Mouse (Mus musculus) ES-CJ7 (cell line): ENCODE measurements around the gene Imp3.
A peak's percentile ranks its signal among the peaks of the same experiment; 100 is the strongest.
"Not testable (repeated sequence)": the region's sequence is repeated elsewhere in the genome, so short reads cannot be mapped to it uniquely, and the experiment has no call there.

Experiments
- DNase-seq: peaks from one replicate; pipeline ENCODE4 v3.0.0; 2011; ENCODE audit warnings: low read depth, low spot score

The Imp3 gene

DNA sequence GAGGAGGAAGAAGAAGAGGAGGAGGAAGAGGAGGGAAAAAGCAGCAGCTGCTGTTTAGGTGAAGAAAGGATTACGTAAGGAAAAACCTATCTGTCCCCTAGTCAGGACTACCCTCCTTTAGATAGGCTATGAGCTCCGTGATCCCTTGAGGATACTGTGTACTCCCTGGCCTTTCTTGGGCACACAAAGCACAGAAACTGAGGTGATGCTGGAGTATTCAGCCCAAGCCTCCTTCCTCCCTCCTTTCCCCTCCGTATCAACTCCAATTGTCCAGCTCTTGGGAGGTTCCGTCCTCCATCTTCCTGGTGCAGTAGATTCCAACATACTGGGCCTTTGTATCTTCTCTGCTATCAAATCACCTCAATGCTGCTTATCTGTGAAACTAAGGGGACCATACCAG lies 14.5 kb upstream of the Imp3 start:
- DNase-seq, result no peak

DNA sequence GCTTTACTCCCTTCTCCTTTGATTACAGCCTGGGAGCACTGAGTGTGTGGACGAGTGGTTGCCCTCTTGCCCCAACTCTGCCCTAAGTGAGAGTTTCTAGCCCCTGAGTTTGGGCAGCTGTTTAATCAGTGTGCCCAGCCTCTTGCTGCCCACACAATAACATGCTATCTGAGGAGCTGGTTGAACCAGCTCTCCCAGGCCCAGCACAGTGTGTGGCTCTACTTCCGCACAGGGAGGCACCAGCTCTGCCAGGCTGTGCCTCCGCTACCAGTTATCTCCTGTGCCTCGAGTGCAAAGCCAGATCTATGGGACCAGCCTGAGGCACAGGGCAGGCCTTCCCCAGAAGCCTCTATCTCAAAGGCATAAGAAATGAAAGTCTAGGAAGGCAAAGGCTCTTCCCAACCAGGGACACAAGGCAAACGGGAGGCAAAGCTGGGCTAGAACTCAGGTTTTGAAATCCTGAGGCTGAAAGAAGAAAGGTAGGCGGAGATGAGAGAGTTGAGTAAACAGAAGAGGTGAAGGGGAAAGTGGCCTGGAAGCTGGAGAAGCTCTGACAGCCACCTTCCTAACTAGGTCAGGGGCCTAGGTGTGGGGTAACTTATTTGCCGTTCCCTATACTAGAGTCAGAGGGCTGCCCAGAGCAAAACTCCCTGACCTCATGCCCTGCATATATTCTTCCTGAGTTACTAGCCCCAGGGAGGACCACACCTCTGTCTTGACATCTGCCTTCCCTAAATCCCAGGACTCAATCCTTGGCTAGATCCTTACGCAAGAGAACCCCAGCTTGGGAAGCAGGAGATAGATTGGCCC lies 13.2 kb upstream of the Imp3 start:
- no peak for DNase-seq

DNA sequence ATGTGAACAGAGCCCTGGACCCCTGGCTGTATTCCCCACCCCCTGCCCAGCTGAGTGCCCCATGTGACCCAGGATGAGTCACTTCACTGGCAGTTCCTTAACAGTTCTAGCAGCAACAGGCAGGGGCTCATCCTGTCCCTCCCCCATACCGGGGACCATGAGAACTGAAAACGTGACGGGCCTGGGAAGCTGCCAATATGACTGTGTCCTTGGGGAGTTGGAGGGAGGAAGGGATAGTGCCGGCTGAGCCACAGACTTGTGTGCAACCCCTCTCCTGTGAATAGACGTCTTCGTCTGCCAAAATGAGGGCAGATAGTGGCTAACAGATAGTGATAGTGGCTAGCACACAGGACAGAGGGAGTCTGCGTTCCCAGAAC lies 12.6 kb upstream of the Imp3 start:
- DNase-seq, result no peak

DNA sequence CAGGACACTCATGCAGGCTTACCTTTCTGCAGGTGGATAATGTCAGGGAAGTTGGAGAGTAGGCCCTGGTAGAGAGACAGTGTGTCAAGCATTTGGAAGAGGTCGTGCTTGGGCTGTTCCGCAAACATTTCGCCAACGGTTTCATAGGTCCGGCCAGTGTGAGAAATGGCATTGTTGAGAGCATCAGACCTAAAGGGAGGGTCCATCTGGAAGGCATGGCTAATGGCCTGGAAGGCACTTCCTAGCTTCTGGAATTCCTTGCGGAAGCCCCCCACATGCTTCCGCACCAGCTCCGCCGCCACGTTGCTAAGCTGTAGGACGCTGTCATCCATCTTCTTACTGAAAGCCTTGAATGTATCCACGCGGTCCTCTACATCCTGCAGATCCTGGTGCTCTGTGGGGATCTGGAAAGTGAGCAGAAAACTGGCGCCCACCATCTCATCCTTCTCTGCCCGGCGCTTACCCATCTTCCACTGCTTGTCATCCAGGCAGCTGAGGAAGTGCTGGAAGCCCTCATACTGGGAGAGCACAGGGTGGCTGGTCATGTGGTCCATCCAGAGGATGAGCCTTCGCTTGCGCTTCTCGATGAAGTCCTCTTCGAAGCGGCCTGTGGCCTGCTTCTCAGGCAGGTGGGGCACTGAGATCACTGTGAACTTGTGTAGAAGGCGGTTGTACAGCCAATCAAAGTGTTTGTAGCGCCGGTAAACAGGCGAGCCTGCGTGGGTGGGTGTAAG lies 11.8 kb upstream of the Imp3 start:
- DNase-seq, result no peak

DNA sequence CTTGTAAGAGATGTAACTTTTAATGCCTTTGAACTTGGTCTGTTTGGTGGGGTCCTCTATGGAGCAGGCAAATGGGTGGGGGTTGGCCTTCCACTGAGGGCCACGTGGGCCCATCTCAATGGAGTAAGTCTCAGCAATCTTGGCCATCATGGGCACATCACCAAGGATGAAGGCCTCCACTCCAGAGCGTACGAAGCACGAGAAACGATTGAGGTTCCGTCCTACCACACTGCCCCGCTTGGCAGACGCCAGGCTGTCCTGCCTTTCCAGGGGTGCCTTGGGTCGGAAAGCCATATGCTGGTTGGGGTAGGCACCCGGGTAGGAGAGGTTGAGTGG lies 11.3 kb upstream of the Imp3 start:
- no peak for DNase-seq

DNA sequence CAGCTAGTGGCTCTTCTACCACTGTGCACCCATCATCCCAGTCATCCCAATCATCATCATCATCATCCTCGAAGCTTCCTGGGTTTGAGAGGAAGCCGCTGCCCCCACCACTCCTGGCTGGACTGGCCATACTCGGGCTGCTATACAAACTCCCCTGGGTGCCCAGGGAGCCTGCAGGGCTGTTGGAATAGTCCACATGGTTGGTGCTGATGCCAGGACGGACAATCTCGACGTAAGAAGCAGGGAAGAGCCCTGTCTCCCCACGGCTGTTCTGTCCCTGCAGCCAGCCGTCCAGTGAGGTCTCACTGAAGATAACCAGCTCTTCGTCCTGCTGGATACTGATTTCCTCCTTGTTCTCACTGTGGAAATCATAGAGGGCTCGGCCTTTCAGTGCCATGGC lies 10.9 kb upstream of the Imp3 start:
- no peak for DNase-seq

DNA sequence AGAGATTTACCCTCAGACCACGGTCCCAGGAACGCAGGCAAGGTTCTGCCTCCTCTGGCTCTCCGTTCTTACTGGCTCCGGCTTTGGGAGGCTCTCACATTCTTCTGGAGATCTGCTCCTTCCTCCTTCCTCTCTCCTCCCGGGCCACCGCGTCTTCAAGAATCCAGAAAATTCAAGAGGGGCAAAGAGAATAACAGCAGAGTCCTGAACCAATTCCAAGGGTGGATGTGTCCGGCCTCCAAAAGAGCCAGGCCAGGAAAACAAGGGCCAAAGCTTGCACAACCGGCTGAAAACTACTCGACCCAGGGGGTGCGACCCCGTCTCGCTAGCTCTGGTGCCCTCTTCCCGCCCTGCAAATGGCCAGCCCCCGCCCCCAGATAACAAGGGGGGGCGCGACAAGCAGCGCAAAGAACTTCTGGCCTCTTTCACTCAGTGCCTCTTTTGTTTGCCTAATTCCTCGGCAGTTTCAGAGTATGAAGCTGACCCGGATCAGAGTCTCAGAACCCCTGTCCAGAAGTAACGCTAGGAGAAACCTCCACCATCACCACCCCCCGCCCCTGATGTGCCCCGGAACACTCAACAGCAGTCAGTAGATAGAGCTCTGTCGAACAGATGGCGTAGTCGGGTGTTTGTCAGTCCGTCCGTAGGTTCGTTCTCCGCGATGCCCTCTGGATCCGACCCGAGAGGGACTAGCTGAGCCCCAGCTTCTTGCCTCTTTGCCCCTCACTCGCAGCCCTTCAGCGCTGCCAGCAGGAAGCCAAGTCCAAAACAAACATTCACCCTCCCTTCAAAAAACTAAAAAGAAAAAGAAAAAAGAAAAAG lies 9.9 kb upstream of the Imp3 start:
- DNase-seq, result no peak

DNA sequence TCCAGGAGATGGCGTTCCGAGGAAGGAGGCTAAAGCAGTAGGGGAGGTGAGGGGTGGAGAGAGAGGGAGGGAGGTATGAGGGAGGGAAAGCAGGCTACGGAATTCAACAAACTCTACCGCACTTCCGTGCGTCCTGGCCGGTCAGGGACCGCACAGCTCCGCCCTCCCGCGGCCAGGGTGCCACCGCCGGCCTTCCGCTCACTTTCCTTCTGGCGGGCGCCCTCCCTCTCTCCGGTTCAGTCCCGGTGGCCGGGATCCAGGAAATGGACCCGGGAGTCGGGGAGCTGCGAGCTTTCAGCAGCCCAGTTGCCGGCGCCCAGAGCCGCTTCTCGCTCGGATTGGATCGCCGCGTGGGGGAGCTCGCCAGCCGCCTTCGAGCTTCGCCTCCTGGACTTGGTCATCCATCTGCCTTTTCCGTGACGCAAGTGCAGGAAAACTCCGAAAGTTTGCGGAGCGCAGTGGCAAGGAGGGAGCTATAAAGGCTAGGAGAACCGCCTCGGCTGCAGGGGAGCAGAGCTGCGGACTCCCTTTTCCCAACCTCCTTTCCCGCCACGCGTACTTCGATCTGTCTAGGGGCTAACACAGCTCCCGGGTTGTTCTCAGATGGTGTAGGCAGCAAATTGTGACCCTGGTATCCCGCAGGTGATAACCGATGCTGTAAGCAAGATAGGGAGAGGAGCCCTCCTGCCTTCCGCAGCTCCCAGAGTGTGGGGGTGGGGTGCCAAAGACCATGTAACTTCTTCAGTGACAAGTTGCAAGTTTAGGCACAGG lies 9.0 kb upstream of the Imp3 start, which contains the start of gene Snx33:
Gene Snx33 (minus strand): TSS at position 331 of the 771 bp plus-strand sequence.
- peak; percentile 71 for DNase-seq

DNA sequence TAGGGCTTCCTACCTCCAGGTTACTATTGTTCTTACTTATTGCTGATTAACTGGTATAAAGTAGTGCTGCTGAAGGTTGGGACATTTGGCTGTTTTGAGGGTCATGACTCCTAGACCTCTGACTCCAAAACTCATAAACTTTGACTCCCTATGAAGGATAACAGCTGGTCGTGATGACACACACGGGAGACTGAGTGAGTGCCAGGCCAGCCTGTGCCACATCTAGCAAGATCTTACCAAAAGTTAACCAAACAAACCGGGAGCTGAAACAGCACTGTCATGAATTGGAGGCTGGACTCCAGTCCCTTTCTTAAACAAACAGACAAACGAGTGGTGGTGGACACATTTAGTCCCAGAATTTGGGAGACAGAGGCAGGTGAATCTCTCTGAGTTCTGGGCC lies 7.8 kb upstream of the Imp3 start:
- DNase-seq, result no peak

DNA sequence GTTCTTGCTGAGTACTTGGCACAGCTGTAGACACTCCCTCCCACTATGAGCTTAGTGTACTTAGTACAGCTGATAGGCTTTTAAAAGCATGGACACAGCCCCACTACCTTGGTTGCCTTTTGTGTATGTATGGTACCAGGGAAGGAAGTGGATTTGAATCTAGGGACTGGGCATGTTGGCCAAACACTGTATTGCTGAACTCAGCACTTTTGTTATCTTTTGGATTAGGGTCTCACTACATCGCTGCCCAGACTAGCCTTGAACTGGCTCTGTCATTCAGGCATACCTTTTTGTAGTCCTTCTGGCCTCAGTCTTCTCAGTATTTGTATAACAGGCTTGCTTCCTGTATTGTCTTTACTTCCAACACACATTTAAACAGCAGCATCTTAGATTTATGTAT lies 6.7 kb upstream of the Imp3 start:
- no peak for DNase-seq

DNA sequence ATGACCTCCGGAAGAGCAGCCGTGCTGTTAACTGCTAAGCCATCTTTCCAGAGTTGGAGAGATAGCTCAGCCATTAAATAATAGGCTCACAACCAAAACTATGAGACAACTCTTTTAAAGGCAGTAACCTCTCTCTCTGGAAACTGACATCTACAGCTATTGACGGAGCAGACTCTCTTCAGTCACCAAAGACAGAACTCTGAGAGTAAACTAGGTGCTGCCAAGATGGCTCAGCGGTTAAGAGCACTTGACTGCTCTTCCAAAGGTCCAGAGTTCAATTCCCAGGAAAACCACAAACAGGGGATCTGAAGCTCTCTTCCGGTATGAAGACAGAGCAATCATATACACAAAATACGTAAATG lies 433 bp upstream of the Imp3 start:
- DNase-seq, result no peak

DNA sequence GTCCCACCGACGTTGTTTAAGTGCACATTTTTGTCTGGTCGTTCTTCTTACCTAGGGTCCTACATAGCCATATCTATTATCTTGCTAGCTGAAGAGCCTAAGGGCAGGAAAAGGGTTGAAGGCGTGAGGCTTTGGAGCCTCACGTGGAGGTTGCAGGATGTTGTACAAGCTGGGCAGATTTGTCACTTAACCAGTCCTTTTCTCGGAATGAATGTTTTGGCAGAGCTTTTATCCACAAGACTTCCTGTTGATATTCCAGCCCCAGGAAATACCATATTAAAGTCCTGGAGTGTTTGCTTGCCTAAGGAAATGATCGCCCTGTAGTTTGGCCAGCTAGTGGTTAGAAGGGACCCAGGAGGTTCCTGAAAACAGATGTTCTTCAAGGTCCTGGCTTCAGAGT lies 1.1 kb downstream of the Imp3 start:
- no peak for DNase-seq

DNA sequence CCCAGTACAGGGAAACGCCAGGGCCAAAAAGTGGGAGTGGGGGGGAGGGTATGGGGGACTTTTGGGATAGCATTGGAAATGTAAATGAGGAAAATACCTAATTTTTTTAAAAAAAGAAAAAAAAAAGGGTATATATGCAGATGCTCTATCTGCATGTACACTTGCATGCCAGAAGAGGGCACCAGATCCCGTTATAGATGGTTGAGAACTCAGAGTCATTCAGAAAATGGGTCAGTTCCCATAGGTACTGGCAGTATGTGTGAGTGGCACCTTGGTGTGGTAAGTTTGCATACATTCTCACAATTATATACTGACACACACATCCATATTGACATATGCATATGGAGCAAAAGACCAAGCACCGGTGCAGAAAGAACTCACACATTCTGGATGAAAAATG lies 10.2 kb downstream of the Imp3 start:
- DNase-seq, result peak; percentile 41

DNA sequence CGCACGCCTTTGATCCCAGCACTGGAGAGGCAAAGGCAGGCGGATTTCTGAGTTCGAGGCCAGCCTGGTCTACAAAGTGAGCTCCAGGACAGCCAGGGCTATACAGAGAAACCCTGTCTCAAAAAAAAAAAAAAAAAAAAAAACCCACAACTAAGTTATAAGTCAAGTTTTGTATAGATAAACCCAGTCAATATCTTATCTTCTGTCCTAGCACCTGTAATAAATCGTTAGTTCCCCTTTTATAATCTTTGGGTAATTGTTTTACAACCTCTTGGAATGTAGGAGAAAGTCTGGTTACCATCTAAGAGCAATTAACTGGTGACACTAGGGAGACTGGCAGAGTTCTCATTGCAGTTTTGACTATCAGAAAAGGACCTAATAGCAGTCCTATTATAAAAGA lies 11.4 kb downstream of the Imp3 start:
- not testable (repeated sequence) for DNase-seq

DNA sequence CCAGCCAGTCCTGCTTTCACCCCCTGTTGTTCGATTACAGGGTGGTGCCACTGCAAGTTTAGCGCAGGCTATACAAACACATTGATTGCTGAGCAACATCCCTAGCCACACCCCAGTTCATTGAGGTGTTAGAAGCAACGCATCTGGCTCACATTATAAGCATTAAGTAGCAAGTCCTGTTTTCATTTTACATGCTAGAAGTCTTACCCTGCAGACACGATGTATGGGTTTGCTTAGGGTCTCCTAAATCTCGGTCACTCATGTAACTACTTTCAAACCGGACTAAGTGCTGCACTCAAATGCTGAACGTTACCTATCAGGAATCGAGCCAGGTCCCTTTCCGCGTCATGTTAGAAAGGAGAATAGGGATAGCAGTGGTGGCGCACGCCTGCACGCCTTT lies 12.5 kb downstream of the Imp3 start:
- peak; percentile 53 for DNase-seq

DNA sequence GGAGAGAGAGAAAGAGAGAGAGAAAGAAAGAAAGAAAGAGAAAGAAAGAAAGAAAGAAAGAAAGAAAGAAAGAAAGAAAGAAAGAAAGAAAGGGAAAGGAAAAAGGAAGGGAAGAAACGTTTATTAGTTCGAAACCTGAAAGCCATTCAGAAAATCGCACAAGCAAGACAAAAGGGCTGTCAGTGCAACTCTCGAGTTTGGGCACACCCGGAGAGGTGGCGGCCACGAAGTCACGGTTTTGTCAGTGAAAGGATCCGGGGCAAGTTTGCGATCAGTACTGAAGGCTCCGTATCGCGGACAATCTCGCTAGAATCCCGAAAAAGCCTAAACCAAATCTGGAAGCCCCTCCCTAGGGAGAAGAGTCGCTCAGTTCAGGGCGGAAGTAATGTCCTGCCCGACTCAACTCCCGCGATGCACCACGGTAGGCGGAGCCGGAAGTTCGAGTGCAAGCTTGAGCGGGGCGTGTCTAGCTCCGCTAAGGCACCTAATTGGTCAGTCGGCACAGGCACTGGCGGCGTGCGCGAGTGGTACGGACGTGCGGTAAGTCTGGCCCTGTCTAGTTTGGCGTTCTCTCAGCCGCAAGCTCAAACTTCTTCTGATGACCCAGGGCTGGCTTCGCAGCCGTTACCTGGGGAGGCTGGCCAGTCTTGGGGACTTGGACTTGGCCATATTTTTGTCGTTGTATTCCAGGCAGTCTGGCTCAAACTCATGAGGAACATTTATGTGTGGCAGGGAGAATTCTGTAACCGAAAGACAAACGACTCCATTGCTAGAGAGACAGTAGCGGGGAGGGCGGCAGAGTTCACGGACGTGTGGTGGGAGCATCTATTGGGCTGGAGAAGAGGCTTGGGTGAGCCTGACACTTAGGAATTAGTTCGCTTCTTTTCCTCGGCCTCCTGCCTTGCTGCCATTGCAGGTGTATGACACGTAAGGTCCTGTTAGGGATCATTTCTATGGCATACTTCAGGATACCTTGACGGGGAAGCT lies 13.4 kb downstream of the Imp3 start, which contains the start of gene Snupn:
Gene Snupn (plus strand): TSS at position 465 of the 987 bp plus-strand sequence.
- peak; percentile 99 for DNase-seq

DNA sequence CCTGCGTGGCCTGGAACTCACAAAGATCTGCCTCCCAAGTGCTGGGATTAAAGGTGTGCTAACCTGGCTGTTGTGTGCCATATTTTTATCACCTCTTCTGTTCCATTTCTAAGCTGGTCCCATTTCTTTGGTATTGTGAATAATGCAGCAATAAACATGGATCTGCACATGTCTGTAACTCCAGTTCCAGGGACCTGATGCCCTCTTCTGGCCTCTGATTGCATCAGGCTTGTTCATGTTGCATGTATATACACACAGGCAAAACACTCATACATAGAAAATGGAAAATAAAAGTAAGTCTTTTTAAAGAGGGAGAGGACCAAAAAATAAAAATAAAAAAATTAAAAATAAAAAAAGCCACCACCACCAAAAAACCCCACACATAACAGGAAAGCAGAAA lies 16.3 kb downstream of the Imp3 start:
- no peak for DNase-seq

DNA sequence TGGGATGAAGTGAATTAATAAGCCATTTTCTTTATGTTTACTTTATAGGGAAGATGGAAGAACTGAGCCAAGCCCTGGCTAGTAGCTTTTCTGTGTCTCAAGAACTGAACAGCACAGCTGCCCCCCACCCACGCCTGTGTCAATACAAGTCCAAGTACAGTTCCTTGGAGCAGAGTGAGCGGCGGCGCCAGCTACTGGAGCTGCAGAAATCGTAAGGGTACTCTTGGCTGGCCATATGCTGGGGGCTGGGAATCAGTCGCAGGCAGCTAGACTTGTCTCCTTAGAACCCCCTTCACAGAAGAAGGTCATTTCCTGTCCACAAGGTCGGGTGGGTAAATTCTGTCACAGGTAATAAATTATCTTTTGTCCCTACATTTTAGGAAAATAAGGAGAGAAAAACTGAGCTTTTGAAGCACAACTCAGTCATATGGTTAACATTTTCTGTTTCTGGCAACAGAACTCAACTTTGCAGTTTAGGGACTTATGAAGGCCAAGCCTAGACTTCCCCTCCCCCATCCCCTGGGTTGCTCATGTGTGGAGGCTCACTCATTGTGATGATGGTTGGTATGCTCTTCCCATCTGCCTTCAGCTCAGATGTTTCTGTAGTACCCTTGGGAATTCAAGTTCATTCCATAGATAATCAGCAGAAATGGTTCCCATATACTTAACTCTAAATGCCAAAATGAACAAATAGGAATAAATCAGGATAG lies 19.8 kb downstream of the Imp3 start:
- peak; percentile 38 for DNase-seq

DNA sequence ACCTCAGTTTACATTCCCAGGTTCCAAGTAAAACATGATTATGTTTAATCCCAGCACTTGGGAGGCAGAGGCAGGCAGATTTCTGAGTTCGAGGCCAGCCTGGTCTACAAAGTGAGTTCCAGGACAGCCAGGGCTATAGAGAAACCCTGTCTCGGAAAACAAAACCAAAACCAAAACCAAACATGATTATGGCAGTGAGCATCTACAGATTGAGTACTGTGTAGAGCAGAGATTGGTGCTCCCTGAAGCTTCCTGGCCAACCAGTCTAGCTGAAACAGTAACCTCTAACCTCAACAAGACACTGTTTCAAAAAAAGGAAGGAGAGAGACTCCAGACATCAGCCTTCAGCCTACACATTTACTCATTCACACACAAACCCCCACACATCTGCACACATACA lies 21.4 kb downstream of the Imp3 start:
- no peak for DNase-seq

DNA sequence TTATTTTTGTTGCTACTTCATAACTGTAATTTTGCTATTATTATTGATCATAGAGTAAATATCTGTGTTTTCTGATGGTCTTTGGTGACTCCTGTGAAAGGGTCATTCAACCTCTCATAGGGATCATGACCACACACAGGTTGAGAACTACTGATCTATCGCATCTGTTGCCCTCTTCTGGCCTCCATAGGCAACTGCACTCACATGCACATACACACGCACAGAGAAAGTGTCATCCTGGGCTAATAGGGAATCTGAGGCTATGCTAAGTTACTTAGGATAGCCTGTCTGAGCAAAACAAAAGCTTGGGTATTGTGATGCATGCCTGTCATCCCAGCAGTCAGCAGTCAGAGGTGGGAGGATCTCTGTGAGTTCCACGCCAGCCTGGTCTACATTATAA lies 24.3 kb downstream of the Imp3 start:
- peak; percentile 58 for DNase-seq
